Mouse (Mus musculus) cortical plate, adult 2 months (tissue): Measurements from ENCODE around the gene Efna5.

Experiments
- CTCF ChIP-seq: fragments of 200-500 bp; IDR thresholded peaks from 2 replicates; pipeline ENCODE4 v1.5.1; 2011; ENCODE audit warnings: mild to moderate bottlenecking, control low read depth, low read length; ENCODE audit not compliant: insufficient read depth; ENCODE audit errors: extremely low read depth
- POLR2A ChIP-seq: fragments of 200-500 bp; IDR thresholded peaks from 2 replicates; pipeline ENCODE4 v1.6.1; 2011; ENCODE audit warnings: mild to moderate bottlenecking, low read length, control low read depth; ENCODE audit not compliant: insufficient read depth; ENCODE audit errors: extremely low read depth

GRCm38 (mm10) chr17:62745286-62745685, 135.8 kb downstream of the Efna5 start:
- TF ChIP-seq POLR2A (no peak), CTCF (no peak)
